Mouse (Mus musculus) Muller cell, postnatal 12 days (primary cell): ENCODE measurements around the gene Eif4e2.
A peak's percentile ranks its signal among the peaks of the same experiment; 100 is the strongest.

Experiments used
- DNase-seq: peaks from one replicate; pipeline ENCODE4 v3.0.0-alpha.2; 2015; ENCODE audit errors: inconsistent ontology term

The Eif4e2 gene

GRCm38 (mm10) chr1:87201848-87202247 lies 11.9 kb upstream of the Eif4e2 start:
- DNase-seq: no peak

GRCm38 (mm10) chr1:87203779-87204178 lies 9.9 kb upstream of the Eif4e2 start:
- DNase-seq: no peak

GRCm38 (mm10) chr1:87204465-87204864 lies 9.2 kb upstream of the Eif4e2 start, which contains the start of gene Chrng:
TSS of gene Chrng (plus strand) at chr1:87204657.
- no peak for DNase-seq

GRCm38 (mm10) chr1:87205038-87205437 lies 8.7 kb upstream of the Eif4e2 start:
- no peak for DNase-seq

- DNase-seq: no peak
Measured at GRCm38 (mm10) chr1:87205502-87205901, 8.2 kb upstream of the Eif4e2 start.

- DNase-seq: no peak
Measured at GRCm38 (mm10) chr1:87206339-87206738, 7.4 kb upstream of the Eif4e2 start.

- no peak for DNase-seq
Measured at GRCm38 (mm10) chr1:87211431-87211830, 2.3 kb upstream of the Eif4e2 start.

GRCm38 (mm10) chr1:87214748-87215147 lies 1.0 kb downstream of the Eif4e2 start:
- DNase-seq: no peak

GRCm38 (mm10) chr1:87217938-87218337 lies 4.2 kb downstream of the Eif4e2 start:
- peak; percentile 25 for DNase-seq

- no peak for DNase-seq
Measured at GRCm38 (mm10) chr1:87225739-87226138, 12.0 kb downstream of the Eif4e2 start.

- no peak for DNase-seq
Measured at GRCm38 (mm10) chr1:87226409-87227159, 12.9 kb downstream of the Eif4e2 start.

GRCm38 (mm10) chr1:87227160-87227550 lies 13.4 kb downstream of the Eif4e2 start:
- DNase-seq: no peak

- no peak for DNase-seq
Measured at GRCm38 (mm10) chr1:87230606-87231005, 16.9 kb downstream of the Eif4e2 start.

- DNase-seq: no peak
Measured at GRCm38 (mm10) chr1:87232197-87232596, 18.5 kb downstream of the Eif4e2 start.

- DNase-seq: peak; percentile 56
Measured at GRCm38 (mm10) chr1:87239056-87239455, 25.3 kb downstream of the Eif4e2 start.

- DNase-seq: no peak
Measured at GRCm38 (mm10) chr1:87243021-87243420, 29.3 kb downstream of the Eif4e2 start.

GRCm38 (mm10) chr1:87245430-87245829 lies 31.7 kb downstream of the Eif4e2 start:
- DNase-seq: no peak

- peak; percentile 84 for DNase-seq
Measured at GRCm38 (mm10) chr1:87245929-87246815, 32.5 kb downstream of the Eif4e2 start.

- DNase-seq: no peak
Measured at GRCm38 (mm10) chr1:87252040-87252609, 38.4 kb downstream of the Eif4e2 start.

- peak; percentile 88 for DNase-seq
Measured at GRCm38 (mm10) chr1:87255173-87255572, 41.5 kb downstream of the Eif4e2 start.

GRCm38 (mm10) chr1:87257691-87258090 lies 44.0 kb downstream of the Eif4e2 start:
- no peak for DNase-seq

GRCm38 (mm10) chr1:87258484-87258883 lies 44.8 kb downstream of the Eif4e2 start:
- peak; percentile 93 for DNase-seq
